Mouse (Mus musculus) R1 (cell line): Measurements from ENCODE around the gene Prkaa2.

Source experiments
- DNase-seq: peaks from one replicate; pipeline ENCODE4 v3.0.0-alpha.2; 2018; ENCODE audit warnings: low read depth, low spot score

Prkaa2 gene

GRCm38 (mm10) chr4:105109199-105109989 lies at the start of gene Prkaa2:
Prkaa2 (minus strand) TSS chr4:105109890.
- peak; percentile 58 for DNase-seq

- no peak for DNase-seq
Observed at GRCm38 (mm10) chr4:105159531-105159870, 49.8 kb upstream of the Prkaa2 start.

GRCm38 (mm10) chr4:105158651-105159530 lies 49.2 kb upstream of the Prkaa2 start:
- DNase-seq: peak; percentile 68

GRCm38 (mm10) chr4:105158169-105158555 lies 48.5 kb upstream of the Prkaa2 start:
- peak; percentile 76 for DNase-seq

GRCm38 (mm10) chr4:105157276-105158168 lies 47.8 kb upstream of the Prkaa2 start, which contains the start of gene Plpp3:
Plpp3 (plus strand) TSS chr4:105157347.
- peak; percentile 88 for DNase-seq

- DNase-seq: no peak
Observed at GRCm38 (mm10) chr4:105156955-105157275, 47.2 kb upstream of the Prkaa2 start.

GRCm38 (mm10) chr4:105156281-105156680 lies 46.6 kb upstream of the Prkaa2 start:
- no peak for DNase-seq

- no peak for DNase-seq
Observed at GRCm38 (mm10) chr4:105153227-105153626, 43.5 kb upstream of the Prkaa2 start.

- peak; percentile 87 for DNase-seq
Observed at GRCm38 (mm10) chr4:105151911-105152690, 42.4 kb upstream of the Prkaa2 start.

- DNase-seq: no peak
Observed at GRCm38 (mm10) chr4:105149492-105149891, 39.8 kb upstream of the Prkaa2 start.

- no peak for DNase-seq
Observed at GRCm38 (mm10) chr4:105133350-105134050, 23.8 kb upstream of the Prkaa2 start.

- no peak for DNase-seq
Observed at GRCm38 (mm10) chr4:105131756-105132314, 22.1 kb upstream of the Prkaa2 start.

GRCm38 (mm10) chr4:105129212-105129611 lies 19.5 kb upstream of the Prkaa2 start:
- no peak for DNase-seq

- peak; percentile 83 for DNase-seq
Observed at GRCm38 (mm10) chr4:105122429-105122828, 12.7 kb upstream of the Prkaa2 start.

- DNase-seq: no peak
Observed at GRCm38 (mm10) chr4:105121081-105121480, 11.4 kb upstream of the Prkaa2 start.

- no peak for DNase-seq
Observed at GRCm38 (mm10) chr4:105113468-105113867, 3.8 kb upstream of the Prkaa2 start.

GRCm38 (mm10) chr4:105113042-105113441 lies 3.4 kb upstream of the Prkaa2 start:
- no peak for DNase-seq

GRCm38 (mm10) chr4:105111770-105112169 lies 2.1 kb upstream of the Prkaa2 start:
- no peak for DNase-seq

GRCm38 (mm10) chr4:105110684-105111035 lies 970 bp upstream of the Prkaa2 start:
- no peak for DNase-seq
